Mouse (Mus musculus): ENCODE data around the gene Atp8b2.

The Atp8b2 gene

DNA sequence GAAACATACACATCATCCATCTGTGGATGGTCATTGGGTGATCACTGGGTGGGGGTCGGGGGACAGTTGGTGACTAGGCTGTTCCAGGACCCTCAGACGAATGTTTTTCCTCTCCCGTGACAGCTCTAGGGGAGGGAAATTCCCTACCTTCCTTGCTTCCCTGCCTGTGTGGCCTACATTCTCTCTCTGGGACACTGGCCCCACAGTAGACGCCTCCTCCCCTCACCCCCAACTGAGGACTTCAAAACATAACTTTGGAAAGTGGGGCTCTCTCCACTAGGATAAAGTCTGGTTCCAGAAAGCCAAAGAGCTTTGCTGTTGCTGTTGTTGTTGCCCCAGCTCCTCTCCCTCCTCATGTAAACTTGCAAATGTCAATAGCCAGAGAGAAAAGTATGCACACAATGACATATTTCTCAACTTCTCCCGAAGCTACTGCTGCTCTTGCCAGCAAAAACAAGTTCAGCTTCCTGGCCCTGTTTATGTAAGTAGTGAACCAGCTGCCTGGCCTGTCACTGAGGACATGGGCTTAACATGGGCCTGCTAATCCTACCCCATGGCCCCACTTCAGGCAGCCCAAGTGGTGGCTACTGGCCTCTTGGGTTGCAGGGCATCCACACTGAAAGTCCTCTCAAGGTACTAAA lies 64.3 kb downstream of the Atp8b2 start:
- no peak for DNase-seq (ENCODE audit: low spot score)

DNA sequence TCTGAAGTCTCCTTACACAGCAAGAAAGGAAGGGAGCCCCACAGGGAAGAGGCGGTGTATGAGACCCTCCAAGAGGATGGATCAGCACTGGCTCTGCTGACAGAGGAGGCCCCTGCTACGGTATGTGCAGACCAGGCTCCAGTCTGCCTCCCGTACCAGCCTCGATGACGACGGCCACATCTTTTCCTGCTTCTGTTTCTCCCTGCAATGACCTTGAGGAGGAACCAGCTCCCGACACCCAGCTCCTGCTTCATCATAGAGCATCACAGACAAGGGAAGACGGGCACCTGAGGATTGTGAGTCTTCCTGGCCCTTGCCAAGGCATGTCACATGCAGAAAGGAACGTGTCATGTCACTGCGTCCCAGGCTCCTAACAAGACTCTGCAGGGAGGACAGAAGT lies 65.3 kb downstream of the Atp8b2 start:
- DNase-seq (ENCODE audit: low spot score) = no peak

DNA sequence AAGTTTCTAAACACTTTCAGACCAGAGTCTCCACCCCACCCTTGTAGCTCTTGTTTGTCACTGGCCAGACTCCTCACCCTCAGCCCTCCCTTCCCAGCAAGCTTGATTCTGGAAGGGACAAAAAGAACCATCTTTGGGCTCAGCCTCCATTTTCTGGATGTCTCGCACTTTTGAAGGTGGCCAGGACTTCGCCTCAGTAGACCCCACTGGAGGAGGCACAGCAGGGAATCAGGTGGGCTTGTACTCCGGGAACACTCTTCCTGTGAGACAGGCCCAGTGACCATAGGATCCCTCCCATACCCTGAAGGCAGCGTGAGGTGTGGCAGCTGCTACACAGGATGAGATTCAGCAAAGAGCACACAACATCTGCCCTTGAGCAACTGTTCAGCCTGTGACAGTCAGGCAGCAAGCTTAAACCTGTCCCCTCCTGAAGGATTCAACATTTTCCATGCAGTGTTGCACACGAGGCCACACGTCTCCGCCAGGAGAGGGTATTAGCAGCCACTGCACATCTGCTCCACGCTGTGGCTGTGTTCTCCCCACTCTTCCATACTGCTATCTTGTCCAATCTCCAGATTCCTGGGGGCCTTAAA lies 66.0 kb downstream of the Atp8b2 start:
- DNase-seq (ENCODE audit: low spot score) = no peak

DNA sequence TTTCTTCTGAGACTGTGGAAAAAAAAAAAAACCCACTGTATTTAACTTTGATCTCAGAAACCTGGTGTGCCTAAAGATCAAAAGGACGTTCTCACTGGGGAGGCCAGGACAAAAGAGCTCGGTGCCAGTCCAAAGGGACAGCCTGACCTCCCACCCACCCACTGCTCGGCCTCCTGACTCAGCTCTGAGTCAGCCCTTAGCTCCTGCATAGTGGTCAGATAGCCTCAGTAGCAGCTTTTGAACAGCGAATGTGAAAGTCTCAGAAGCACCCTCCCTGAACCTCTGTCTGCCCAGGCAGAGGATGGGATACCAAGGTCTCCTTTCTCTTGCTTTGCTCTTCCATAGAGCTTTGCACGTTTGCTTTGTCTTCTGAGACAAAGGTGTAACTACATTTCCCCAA lies 66.7 kb downstream of the Atp8b2 start:
- no peak for DNase-seq (ENCODE audit: low spot score)

DNA sequence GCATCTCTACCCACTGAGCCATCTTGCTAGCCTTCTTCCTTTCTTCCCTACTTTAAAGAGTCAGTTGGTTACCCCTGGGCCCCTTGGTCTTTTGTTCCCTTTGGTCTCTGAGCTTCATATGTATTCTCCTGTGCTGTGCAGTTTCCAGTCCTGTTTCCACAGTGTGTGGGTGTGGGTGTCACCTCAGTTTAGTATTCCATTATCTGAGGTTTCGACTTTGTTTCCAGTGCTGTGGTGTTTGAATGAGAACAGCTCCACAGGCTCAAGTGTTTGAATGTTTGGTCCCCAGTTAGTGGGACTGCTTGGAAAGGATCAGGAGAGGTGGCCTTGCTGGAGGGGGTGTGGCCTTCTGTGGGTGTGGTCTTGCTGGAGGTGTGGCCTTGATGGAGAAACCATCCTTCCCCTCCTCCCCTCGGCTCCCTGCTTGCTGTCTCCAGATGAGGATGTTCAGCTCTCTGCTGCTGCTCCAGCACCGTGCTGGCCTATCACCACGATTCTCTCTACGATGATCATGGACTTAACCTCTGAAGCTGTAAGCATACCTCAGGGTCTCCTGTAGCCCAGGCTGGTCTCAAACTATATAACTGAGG lies 70.7 kb downstream of the Atp8b2 start:
- no peak for DNase-seq (ENCODE audit: low spot score)

DNA sequence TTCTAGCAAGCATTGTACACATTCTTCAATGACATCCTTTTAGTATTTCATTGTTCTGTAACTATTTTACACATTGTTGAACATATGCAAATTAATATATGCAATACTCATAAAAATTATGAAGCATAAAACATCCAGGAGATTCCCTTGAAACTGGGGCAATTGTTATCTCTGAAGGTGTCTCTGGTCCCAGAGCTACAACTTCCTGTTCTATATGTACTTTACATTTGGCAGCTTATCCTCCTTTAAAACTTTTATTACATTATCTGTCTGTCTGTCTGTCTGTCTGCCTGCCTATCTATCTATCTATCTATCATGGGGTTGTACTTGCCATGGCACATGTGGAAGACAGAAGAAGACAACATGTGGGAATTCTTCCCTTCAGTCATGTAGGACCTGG lies 71.6 kb downstream of the Atp8b2 start:
- no peak for DNase-seq (ENCODE audit: low spot score)

DNA sequence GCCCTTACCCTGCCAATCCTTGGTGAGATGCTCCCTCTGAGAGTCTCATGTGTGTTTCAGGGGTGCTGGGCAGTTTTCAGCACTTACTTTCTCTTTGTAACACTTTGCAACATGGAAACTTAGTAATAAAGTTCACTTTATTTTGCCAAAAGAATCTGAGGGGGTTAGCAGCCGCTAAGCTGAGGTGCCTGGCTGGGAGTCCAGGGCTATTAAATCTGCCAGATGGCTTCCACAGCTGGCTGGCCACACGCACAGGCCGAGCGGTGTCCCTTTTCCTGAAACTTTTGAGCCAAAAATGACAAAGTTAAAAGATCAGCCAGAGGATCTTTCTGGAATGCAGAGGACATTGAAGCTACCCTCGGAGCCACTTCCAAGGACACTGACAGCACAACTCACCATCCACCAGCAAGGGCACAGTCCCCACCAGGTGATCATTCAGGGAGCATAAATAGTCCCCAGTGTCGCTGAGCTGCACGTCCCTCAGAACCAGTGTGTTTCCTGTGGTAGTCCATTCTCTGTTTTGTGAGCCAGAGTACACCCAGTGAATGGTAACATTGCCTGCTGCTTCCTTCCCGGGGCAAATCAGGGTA lies 73.4 kb downstream of the Atp8b2 start:
- no peak for DNase-seq (ENCODE audit: low spot score)
